Mouse (Mus musculus) megakaryocyte, adult 5-6 weeks (primary cell): ENCODE results near the gene Il2rb. TPM values are rescaled to one million over a fixed set of nuclear protein-coding genes. Genes with fewer than 3 reads are reported as not detected.

ENCODE experiments used
- ATAC-seq: 2 replicates; pipeline ENCODE4 v1.8.0; 2016; ENCODE audit warnings: mild to moderate bottlenecking, inconsistent platforms; ENCODE audit not compliant: poor library complexity, severe bottlenecking
- total RNA-seq, 2 experiments: library from RNA; stranded (forward) in 1 of 2; stranded (reverse) in 1 of 2; fragments of 153-499, 151-499 nt in 1 of 2; fragments of 221-1000, 200-1000 nt in 1 of 2; gene quantifications; 2 replicates each; pipeline versions ENCODE4 v1.2.3 to v1.2.4; 2015 to 2017

The Il2rb gene
- total RNA-seq, 2 experiments from 2014 or later, result 5.4 to 7.0 TPM

DNA sequence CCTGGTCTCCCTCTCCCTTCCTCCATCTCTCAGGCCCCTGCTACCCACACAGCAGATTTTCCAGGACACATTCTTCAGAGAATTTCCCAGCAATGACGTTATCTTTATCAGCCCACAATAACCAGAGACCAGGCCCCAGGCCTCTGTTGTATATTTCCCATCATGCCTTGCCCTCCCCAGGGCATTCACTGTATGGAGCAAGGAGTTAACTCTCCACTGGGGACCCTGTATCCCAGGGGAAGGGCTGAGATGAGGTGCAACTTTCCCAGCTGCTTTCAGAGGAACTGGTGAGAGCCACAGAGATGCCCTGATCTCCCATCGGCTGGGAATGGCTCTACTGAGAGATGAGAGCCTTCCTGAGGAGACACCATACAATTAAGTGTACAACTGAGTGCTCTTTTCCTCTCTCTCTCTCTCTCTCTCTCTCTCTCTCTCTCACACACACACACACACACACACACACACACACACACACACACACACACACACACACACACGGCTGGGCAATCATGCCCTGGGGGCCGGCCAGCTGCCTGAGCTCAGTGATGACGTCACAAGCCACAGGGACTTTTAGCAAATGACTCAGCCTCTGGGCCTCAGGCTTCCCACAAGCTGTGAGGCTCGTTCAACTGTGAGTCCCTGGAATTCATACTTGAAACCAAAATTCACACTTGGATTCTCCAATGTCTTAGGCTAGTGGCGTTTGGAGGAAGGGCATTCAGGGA lies 45.2 kb downstream of the Il2rb start:
- ATAC-seq, result peak; percentile 67

GRCm38 (mm10) chr15:78449131-78449530 lies 45.9 kb downstream of the Il2rb start:
- peak; percentile 17; the same call in 1 of the 2 replicates for ATAC-seq

DNA sequence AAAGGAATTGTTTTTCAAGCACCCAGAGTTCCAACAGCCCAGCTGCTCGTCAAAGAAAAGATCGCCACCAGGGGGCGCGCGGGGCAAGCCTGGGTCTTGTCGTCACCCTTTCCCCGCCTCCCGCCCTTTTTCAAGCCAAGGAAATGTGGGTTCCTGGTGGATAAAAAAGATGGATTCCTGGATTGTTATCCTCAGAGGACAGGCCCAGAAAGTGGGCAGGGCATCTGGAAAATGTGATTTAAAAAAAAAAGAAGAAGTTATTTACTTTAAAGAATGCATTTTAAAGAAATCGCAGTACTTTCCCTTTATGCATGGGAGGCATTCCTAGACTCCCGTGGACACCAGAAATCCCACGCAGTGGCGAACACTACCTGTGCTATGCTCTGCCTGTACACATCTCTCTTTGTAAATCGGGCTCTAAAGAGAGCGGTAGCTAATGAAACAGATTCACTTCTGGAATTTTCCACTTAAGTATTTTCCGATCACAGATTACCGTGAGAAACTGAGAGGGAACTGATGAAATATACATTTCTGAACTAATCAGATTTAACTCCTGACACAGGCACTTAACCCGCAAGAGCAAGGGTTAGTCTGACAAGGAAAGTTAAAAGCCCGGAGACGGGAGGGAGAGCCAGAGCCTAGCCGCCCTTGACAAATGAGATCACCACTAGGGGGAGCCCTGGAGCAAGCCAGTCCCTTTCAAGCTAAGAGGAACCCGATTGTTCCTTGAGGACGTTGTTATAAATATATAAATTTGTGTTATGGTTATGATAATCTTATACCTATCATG lies 47.1 kb downstream of the Il2rb start:
- ATAC-seq, result peak; percentile 73

DNA sequence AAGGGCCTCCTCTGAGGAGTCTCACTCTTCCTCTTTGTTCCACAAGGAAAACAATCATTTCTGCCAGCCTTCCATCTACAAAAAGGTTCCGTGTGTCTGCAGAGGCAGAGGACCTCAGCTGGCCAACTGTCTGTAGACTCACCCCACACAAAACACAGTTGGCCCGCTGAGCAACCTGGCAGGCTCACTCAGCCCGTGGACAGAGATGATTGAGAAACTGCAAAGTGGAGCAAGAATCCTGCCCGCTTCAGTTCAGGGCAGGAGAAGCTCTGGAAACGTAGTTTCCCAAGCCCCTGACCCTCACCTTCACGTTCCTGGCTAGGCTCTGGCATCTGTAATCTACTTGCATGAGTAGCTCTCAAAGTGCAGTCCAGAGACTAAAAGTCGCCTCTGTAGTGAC lies 48.0 kb downstream of the Il2rb start:
- ATAC-seq, result no peak

DNA sequence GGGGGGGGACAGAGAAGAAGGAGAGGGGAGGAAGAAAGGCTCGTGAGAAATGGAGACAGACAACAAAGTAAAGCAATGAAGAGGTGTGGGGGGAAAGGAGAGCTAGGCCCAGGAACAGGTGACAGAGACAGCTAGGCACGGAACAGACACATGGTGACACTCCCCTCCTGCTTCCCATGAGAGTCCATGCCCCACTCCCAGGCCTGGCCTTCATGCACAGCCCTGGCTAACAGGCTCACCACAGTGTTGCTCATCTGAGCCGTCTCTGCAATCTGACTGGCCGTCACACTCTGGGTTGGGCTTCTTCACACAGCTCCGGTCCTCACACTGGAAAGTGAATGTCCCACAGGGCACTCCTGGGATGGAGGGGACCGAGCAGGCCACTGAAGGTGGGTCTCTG lies 51.2 kb downstream of the Il2rb start:
- no peak for ATAC-seq

DNA sequence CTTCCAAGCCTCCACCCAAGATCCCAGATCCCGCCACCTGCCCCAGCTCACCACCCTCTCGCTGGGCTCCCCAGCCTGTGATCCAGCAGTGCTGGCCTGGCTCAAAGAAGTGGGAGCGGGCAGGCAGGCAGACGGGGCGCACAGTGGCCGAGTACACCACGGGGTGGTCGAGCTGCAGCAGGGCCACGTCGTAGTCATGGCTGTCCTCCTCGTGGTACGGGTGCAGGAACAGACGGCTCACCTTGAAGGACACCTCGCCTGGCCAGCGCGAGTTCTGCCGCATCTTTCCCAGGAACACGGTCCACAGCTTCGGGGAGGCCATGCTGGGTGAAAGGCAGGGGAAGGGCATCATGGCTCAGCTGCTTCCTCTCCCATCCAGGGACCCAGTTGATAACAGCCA lies 52.8 kb downstream of the Il2rb start:
- ATAC-seq, result no peak

GRCm38 (mm10) chr15:78438973-78439372 lies 56.1 kb downstream of the Il2rb start:
- ATAC-seq, result no peak

GRCm38 (mm10) chr15:78438505-78438904 lies 56.6 kb downstream of the Il2rb start:
- no peak for ATAC-seq

DNA sequence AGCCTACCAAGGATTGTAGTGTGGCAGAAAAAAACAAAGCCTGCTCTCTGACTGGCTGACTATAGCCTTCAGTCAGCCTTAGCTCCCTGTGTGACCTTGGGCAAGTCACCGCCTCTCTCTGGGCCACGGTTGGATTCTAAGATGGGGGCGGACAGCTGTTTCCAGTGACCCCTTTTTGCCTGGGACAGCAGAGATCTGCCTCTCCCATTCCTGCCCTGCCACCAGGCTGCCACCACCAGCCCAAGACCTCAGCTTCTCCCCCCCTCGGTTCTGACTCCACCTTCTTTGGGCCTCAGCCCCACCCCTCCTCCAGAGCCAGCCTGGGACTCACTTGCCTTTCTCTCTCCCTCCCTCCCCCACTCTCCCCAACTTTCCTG lies 57.1 kb downstream of the Il2rb start:
- no peak for ATAC-seq

- no peak for ATAC-seq
Measured at GRCm38 (mm10) chr15:78437237-78438017, 57.6 kb downstream of the Il2rb start.

DNA sequence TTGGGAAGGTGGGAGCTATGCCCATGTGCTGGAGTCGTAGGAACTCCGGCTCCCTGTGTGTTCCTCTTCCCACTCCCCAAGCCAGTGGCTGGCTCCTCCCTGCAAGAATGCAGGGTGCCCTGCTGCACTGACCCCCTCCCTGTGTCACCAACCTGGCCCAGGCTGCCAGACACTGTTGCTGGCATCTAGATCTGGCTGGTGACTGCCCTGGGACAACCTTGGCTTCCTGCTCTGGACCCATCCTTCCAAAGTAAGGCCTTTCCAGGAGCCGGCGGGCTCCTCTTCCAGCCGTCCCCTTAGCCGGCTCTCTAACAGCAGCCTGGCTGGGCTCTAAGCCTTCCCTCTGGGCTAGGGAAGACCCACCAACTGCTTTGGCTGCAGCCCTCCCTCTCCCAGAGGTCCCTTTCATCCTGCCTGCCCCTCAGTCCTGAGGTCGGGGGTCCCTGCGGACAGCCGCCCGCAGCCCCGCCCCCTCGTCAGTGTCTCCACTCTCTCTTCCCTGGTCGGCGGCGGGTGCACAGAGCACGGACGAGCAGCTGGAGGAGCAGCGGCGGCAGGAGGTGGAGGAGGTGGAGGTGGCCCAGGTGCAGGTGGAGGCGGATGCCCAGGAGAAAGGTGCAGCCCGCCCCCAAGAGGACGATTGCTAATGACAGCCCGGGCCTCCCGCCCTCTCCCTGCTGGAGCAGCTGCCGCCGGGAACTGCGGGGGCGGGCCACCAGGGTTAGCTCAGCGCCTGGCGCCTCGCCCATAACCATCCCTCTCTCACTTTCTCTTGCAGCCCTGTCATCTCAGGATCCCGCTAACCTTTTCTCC lies 58.5 kb downstream of the Il2rb start:
- ATAC-seq, result no peak

- ATAC-seq, result no peak
Measured at GRCm38 (mm10) chr15:78435681-78436080, 59.4 kb downstream of the Il2rb start.

- 0 out of 2 replicates have a peak, but pooled peaks have one; percentile 35 for ATAC-seq
Measured at GRCm38 (mm10) chr15:78434896-78435520, 60.1 kb downstream of the Il2rb start.

GRCm38 (mm10) chr15:78431541-78432121 lies 63.4 kb downstream of the Il2rb start:
- ATAC-seq, result no peak

DNA sequence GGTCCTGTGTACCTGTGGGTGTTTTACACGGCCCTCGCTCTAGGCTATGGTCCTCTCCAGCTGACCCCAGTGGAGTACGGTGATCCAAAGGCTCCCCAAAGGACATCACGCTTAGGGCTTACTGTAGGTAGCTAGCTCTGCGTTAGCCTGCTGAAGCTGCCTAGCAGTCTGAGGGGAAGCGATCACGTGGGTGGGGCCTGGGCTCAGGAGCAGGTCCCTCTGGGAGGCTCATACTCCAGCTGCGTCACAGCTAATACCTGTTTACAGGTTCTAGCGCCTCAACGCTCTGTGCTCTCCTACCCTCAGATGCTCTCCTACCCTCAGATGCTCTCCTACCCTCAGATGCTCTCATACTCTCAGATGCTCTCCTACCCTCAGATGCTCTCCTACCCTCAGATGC lies 64.2 kb downstream of the Il2rb start:
- ATAC-seq, result no peak

DNA sequence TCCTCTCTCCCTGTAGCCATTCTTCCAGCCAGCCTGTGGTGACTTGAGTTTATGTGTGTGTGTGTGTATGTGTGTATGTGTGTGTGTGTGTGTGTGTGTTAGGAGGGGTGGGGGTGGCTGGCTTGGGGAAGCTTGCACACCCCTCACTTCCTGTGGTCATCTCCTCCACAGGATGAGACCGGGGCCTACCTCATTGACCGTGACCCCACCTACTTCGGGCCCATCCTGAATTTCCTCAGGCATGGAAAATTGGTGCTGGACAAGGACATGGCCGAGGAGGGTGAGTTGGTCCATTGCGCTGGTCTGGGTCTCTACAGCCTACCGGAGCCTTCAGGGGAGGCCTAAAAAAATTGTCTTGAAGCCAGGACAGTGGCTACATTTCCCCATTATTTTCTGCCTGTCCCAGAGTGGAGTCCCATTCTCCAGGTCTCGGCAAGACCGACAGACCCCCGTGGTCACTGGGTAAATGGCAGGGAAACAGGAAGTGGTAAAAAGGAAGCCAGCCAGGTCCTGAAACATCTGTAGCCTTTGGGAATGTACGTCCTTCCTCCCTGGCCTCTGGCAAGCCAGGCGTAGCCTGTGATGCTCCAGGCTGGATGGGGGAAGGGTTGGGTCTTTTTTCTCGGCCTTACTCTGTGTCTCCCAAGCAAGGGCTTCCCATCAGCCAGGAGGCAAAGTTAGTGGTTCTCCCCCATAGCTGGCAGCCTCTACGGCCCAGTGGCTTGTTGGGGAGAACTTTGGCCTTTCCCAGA lies 65.0 kb downstream of the Il2rb start:
- no peak for ATAC-seq
